Mouse (Mus musculus) spleen, adult 2 months (tissue): Measurements from ENCODE around the gene Glt6d1. TPM values are rescaled to one million over a fixed set of nuclear protein-coding genes. Genes with fewer than 3 reads are reported as not detected.

ENCODE experiments used
- DNase-seq, 2 experiments: peaks; one replicate each; pipeline versions ENCODE4 v3.0.0 to v3.0.0-alpha.2; 2012 to 2021; ENCODE audit warnings: low spot score in 2 of 2, low read depth in 1 of 2
- H3K27ac ChIP-seq: fragments of 200-500 bp; 2 replicates; pipeline ENCODE4 v1.5.1; 2012; ENCODE audit warnings: low read length, inconsistent platforms; ENCODE audit not compliant: insufficient read depth
- H3K27me3 ChIP-seq: fragments of 200-500 bp; 2 replicates; pipeline ENCODE4 v1.6.1; 2012; ENCODE audit warnings: mild to moderate bottlenecking, moderate library complexity, low read length, inconsistent platforms; ENCODE audit not compliant: control insufficient read depth, insufficient read depth
- H3K36me3 ChIP-seq: fragments of 200-500 bp; 2 replicates; pipeline ENCODE4 v1.6.1; 2012; ENCODE audit warnings: mild to moderate bottlenecking, low read length, inconsistent platforms; ENCODE audit not compliant: control insufficient read depth, insufficient read depth
- H3K4me1 ChIP-seq: fragments of 200-500 bp; 2 replicates; pipeline ENCODE4 v1.6.1; 2011; ENCODE audit warnings: inconsistent platforms; ENCODE audit not compliant: control insufficient read depth, insufficient read depth, insufficient read length
- H3K4me3 ChIP-seq: fragments of 200-500 bp; 2 replicates; pipeline ENCODE4 v1.5.1; 2011; ENCODE audit warnings: mild to moderate bottlenecking, inconsistent platforms; ENCODE audit not compliant: insufficient read depth, insufficient read length; ENCODE audit errors: extremely low read depth
- CTCF ChIP-seq: fragments of 200-500 bp; IDR thresholded peaks from 2 replicates; pipeline ENCODE4 v1.5.1; 2011; ENCODE audit warnings: mild to moderate bottlenecking, inconsistent platforms; ENCODE audit not compliant: insufficient read depth, insufficient read length, insufficient replicate concordance; ENCODE audit errors: extremely low read depth
- POLR2A ChIP-seq: fragments of 200-500 bp; IDR thresholded peaks from 2 replicates; pipeline ENCODE4 v1.6.1; 2011; ENCODE audit warnings: low read depth, low read length, inconsistent platforms
- WGBS: fragments of 180-500 bp; shearing (Covaris S2); methylation state at CpG from one replicate; pipeline ENCODE4 v1.1.7; 2018; 5-methylcytosine and 5-hydroxymethylcytosine counted together
- polyA plus RNA-seq: library from polyadenylated mRNA; depleted of rRNA; stranded (reverse); fragments of >200 nt; gene quantifications from 2 replicates; pipeline ENCODE4 v1.2.3, GENCODE M21; 2012; rRNA removed

Glt6d1 gene
- polyA plus RNA-seq, 1 experiment = not detected

DNA sequence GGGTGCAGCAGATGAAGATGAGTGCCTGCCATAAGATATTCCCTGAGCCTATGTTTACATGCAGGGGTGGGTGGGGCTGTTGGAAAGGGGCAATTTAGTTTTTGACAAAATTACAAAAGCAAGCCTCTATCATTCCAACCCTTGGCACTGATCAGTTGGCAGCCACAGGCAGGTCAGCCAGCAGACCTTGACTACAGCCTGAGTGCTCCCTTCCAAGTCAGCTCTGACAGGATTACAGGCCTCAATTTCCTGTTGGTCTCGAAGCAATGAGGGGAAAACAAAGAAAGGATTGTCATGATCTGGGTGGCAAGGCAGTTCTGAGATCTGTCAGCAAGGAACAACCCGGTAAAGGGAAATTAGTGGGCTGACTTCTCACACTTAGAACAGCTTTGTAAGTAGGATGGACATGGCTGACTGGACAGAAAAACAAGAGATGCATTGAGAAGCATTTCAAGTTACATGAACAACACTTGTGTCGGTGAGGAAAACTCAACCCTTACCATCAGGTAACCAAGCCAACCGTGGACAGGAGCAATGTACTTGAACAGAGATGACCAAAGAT, 57.5 kb downstream of the Glt6d1 start:
- Histone ChIP-seq H3K36me3 (no peaks in the 10 kb centered on the region), H3K27ac (no peak overlapping the region), H3K27me3 (no peaks in the 10 kb centered on the region), H3K4me1 (no peaks in the 10 kb centered on the region), H3K4me3 (no peak overlapping the region)
- DNase-seq = no peak
- TF ChIP-seq CTCF = no peak
- no peak for TF ChIP-seq POLR2A
- 56% methylated on average over 4 of the region's 4 CpGs for WGBS

GRCm38 (mm10) chr2:25754201-25754600, 61.4 kb downstream of the Glt6d1 start:
- no peak overlapping the region for H3K4me3 ChIP-seq
- no peaks in the 10 kb centered on the region for H3K27me3 ChIP-seq
- TF ChIP-seq CTCF (no peak), POLR2A (no peak)
- DNase-seq = no peak
- 95% methylated on average over 1 of the region's 1 CpGs for WGBS
- no peaks in the 10 kb centered on the region for H3K36me3 ChIP-seq
- no peak overlapping the region for H3K27ac ChIP-seq
- H3K4me1 ChIP-seq = no peaks in the 10 kb centered on the region

Other genes starting within 250 kb of the Glt6d1 start
- gene Mamdc4, start 241.0 kb downstream of the Glt6d1 start, polyA plus RNA-seq = 2.2 and 4.0 TPM in 2 replicates
- gene Phpt1, start 240.6 kb downstream of the Glt6d1 start, polyA plus RNA-seq = 22.5 and 28.5 TPM in 2 replicates
- gene Ajm1, start 234.1 kb downstream of the Glt6d1 start, polyA plus RNA-seq = 6.3 and 7.6 TPM in 2 replicates
- gene Rabl6, start 207.3 kb downstream of the Glt6d1 start, polyA plus RNA-seq = 43.6 and 55.1 TPM in 2 replicates
- not detected in 2 replicates for gene Ccdc183, start 198.2 kb downstream of the Glt6d1 start, polyA plus RNA-seq
- gene Tmem141, start 193.8 kb downstream of the Glt6d1 start, polyA plus RNA-seq = 16.4 and 16.8 TPM in 2 replicates
- gene Fcna, start 187.8 kb downstream of the Glt6d1 start, polyA plus RNA-seq = 71.2 and 120 TPM in 2 replicates
- not detected in 2 replicates for gene Lcn8, start 162.7 kb downstream of the Glt6d1 start, polyA plus RNA-seq
- not detected in 2 replicates for gene Lcn5, start 157.9 kb downstream of the Glt6d1 start, polyA plus RNA-seq
- not detected in 2 replicates for gene Lcn6, start 139.1 kb downstream of the Glt6d1 start, polyA plus RNA-seq
- not detected in 2 replicates for gene Lcn10, start 133.1 kb downstream of the Glt6d1 start, polyA plus RNA-seq
- not detected in 2 replicates for gene Obp2a, start 115.8 kb downstream of the Glt6d1 start, polyA plus RNA-seq
- gene Bmyc, start 109.1 kb downstream of the Glt6d1 start, polyA plus RNA-seq = 55.3 and 83.7 TPM in 2 replicates
- gene Obp2b, start 78.8 kb downstream of the Glt6d1 start, polyA plus RNA-seq = not detected in 2 replicates
- not detected in 2 replicates for gene Lcn3, start 50.3 kb downstream of the Glt6d1 start, polyA plus RNA-seq
- not detected in 2 replicates for gene Lcn11, start 38.8 kb downstream of the Glt6d1 start, polyA plus RNA-seq
- not detected in 2 replicates for gene Gm13539, start 33.6 kb downstream of the Glt6d1 start, polyA plus RNA-seq
- gene Lcn9, start 7.3 kb upstream of the Glt6d1 start, polyA plus RNA-seq = not detected in 2 replicates
- not detected in 2 replicates for gene Sohlh1, start 31.4 kb upstream of the Glt6d1 start, polyA plus RNA-seq
- 0.16 and 0.40 TPM in 2 replicates for gene Kcnt1, start 47.9 kb upstream of the Glt6d1 start, polyA plus RNA-seq
- 5.3 and 6.5 TPM in 2 replicates for gene Camsap1, start 167.4 kb upstream of the Glt6d1 start, polyA plus RNA-seq
- gene Ubac1, start 205.9 kb upstream of the Glt6d1 start, polyA plus RNA-seq = 69.1 and 80.2 TPM in 2 replicates